Mouse (Mus musculus): ENCODE data around the gene Cplx3.

Cplx3 gene

DNA sequence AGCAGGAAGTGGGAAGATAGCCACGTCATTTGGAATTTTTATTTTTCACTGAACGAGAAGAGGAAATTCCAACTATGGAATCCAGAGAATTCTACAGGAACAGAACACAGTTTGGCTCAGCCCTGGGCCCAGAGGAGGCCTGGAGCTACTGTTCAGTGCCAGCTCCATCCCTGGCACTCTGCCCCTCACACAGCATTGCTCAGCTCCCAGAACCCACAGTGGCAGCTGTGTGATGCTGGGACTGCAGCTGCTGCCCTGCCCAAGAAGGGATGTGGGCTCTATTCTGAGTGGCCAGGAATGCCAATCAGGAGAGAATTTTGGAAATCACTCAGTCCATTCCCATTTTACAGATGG lies 4.8 kb downstream of the Cplx3 start:
- no peak for DNase-seq (ENCODE audit: low read depth, low spot score)

DNA sequence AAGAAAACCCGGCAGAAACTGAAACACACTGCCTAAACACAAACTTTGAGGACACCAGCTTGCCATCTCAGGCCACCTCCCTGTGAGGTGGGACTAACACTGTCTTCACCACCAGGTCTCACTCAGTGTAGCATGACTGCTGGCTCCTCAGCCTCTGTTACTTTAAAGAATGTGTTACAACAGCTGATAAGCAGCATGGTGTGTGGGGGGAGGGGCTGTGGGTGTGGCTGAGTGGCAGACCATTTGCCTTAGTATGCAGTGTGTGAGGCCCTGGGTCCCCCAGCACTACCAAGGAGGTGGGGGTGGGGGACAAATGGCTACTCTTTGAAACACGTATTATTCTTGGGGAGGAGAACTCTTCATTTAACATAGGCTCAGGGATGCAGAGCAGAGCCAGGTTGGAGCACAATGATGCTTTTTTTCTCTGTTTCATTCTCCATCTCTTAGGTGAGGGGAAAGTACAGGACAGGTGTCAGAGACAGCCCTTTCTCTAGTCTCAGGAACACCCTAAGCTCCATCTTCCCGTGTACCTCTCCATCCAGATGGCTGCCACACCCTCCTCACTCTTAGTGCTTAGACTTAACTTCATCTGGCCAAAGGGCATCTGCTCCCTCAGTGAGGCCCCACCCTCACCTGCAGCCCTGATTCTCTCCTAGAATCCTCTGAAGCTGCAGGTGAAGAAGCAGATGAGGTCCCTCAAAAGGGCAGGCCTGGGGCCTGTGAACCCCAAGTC lies 5.3 kb downstream of the Cplx3 start:
- DNase-seq (ENCODE audit: low read depth, low spot score): no peak

DNA sequence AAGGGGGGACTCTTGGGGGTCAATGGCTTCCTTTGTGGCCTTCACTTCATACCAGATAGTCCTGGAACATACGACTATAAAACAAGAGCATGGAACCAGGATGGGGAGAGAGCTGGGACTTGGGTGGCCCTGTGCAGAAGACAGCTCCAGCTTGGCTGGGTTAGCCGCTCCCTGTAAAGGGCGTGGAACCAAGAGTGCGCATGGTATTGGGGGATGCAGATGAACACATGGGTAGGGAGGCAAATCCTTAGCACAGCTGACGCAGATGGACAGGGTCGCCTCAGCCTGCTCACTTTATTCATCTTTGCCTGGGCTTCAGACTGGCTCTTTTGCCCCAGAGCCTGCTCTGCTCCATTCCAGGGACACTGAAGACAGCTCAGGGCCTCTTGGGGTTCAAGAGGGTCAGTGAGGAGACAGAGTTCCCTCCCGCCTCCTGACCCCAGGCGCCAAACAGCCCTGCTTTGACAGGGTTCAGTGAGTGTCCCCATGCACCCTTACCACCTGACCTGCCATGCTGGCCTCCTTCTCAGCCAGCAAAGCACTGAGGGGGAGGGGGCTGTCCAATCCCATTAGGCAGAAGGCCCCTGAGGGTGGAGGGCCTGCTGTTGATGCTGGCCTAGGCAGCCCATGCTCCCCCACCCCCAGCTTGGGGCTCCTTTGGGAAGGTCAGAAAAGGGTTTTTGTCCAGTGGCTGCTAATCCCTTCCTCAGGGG lies 7.1 kb downstream of the Cplx3 start:
- no peak for DNase-seq (ENCODE audit: low read depth, low spot score)

DNA sequence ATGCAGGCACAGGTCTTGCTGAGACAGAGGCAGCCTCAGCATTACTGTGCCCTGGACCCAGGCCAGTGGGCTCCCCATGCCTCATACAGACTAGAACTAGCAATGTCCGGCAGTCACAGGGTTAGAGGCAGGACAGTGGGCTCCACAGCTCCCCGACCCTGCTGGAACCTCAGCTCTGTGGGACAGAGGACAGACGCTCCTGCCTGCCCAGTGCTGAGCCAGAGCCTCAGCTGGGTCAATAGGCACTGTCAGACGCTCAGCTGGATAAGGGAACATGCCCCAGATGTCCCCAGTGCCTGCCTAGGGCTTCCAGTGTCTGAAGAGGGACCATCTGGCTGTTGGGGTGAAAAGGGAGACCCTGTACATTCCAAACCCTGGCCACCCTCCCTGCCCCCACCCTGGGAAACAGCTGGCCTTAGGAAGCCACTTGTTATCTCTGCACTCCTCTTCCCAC lies 8.1 kb downstream of the Cplx3 start:
- DNase-seq (ENCODE audit: low read depth, low spot score): no peak

DNA sequence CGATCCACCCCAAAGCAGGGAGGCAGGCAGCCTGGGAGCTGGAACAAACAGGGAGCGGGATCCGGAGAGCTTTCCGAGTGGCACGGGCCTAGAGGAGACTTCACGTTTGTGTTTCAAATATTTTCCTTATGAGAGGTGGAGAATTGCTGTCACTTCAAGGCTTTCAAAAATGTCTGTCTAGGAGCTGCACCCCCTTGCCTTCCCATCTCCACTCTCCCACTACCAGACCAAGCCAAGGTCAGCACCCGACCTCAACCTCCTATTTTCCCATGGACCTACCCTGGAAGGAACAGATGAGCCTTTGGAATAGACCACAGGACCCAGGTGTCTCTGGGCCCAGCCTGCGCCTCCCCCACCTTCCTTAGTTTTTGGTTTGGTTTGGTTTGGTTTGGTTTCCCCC lies 8.8 kb downstream of the Cplx3 start:
- no peak for DNase-seq (ENCODE audit: low read depth, low spot score)

DNA sequence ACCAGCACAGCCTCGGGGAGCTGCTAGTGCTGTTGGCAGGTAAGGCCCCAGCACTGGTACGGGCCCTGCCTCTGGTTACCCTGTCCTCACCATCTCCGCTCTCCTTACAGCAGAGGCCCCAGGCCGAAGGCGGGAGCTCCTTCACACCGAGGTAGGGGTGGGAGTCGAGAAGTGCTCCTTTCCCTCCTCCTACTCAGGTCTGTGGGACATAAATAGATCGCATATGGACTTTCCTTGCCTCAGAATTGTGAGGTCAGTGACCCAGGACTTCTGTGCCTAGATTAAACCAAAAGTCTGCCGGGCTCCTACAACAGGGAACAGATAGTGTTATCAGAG lies 11.9 kb downstream of the Cplx3 start:
- DNase-seq (ENCODE audit: low read depth, low spot score): no peak

DNA sequence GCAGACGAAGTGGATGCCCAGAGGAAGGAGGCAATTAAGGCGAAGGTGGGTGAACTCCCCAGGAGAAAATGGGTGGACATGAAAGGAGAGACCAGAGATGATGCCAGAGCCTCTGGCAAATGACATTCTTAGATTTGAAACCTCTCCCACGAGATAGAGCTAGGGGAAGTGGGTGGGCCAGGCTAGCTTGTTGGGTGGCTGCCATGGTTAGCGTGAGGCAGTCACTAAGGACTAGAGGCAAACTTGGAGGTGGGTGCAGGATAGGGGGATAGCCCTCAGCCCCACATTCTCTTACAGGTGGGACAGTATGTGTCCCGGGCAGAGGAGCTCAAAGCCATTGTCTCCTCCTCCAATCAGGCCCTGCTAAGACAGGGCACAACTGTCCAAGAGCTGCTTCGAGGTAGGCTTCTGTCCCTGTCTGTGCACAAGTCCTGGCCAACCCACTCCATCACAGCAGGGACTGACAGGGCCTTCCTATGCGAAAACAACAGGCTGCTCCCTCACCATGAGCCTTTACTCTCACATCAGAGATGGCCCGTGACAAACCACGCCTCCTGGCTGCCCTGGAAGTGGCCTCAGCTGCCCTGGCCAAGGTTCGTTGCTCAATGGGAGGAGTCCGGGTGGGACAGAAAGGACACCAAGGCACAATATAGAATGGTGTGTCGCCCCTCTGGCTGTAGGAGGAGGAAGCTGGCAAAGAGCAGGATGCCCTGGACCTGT lies 12.5 kb downstream of the Cplx3 start:
- no peak for DNase-seq (ENCODE audit: low read depth, low spot score)

DNA sequence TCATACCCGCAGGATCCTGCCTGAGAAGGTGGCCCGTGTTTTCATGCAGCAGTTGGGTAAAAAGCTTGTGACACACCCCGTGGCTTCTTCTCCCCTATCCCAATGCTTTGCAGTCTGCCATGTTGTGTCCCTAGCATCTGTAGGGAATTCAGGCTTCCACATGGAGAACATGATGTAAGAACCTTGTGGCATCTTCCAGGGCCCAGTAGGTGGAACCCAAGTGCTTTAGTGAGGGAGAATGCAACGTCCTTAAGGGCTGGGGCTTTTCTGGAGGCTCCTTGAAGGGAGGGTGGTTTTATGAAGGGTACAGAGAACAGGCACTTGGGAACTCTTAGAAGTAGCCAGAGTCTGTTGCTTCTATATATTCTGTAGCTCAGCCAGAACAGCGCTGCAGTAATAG lies 15.4 kb downstream of the Cplx3 start:
- no peak for DNase-seq (ENCODE audit: low read depth, low spot score)

DNA sequence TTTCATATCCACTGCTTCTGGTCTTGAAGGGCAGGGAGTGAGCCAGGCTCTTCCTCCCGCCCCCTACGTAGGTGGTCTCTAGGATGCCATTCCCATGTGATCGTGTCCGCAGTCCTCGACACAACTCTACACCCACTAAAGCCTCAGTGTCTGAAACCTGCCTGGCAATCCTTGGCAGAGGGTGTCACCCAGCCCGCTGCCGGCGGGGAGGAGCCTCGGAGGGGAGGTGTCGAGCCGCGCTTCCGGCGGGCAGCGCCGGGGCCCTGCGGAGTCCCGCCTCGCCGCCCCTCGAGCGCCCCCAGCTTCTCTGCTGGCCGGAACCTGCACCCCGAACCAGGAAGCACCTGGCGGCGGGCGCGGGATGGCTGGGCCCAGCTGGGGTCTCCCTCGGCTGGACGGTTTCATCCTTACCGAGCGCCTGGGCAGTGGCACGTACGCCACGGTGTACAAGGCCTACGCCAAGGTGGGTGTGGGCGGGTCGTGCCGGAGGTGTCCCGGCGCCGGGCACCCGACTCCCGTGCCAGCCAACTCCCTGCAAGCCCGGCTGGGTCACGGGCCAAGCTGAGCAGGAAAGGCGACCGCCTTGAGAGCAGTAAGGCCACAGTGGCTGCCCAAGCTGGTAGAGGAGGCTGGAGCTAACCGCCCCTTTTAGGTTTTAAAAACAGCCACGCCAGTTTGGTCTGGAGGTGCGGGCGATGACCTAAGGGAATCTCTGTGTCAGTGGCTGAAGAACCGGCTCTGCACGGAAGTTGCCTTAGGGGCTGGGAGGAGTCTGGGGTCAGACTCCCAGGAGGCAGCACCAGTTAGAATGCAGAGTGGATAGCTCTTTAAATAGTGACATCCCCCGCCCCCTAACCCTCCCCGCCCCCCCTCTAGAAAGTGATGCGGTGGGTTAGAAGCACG lies 16.6 kb downstream of the Cplx3 start, which contains the start of gene Ulk3:
Ulk3 (plus strand) TSS at position 229 of the 903 bp plus-strand sequence.
- DNase-seq (ENCODE audit: low read depth, low spot score): peak; percentile 42

DNA sequence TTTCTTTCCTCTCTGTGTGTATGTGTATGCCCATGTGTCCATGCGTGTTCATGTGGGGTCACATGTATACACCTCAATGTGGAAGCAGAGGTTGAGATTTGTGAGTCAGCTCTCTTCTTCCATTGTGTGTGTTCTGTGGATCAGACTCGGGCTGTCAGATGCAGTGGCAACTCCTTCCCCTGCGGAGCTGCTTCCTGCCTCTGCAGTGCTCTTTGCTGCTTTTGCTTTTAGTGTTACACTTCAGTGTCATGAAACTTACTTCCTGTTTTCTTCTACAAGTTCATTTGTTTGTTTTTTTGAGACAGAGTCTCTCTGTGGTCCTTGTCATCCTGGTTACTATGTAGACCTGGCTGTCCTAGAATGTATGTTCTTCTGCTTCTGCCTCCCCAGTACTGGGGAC lies 21.1 kb downstream of the Cplx3 start:
- DNase-seq (ENCODE audit: low read depth, low spot score): no peak

DNA sequence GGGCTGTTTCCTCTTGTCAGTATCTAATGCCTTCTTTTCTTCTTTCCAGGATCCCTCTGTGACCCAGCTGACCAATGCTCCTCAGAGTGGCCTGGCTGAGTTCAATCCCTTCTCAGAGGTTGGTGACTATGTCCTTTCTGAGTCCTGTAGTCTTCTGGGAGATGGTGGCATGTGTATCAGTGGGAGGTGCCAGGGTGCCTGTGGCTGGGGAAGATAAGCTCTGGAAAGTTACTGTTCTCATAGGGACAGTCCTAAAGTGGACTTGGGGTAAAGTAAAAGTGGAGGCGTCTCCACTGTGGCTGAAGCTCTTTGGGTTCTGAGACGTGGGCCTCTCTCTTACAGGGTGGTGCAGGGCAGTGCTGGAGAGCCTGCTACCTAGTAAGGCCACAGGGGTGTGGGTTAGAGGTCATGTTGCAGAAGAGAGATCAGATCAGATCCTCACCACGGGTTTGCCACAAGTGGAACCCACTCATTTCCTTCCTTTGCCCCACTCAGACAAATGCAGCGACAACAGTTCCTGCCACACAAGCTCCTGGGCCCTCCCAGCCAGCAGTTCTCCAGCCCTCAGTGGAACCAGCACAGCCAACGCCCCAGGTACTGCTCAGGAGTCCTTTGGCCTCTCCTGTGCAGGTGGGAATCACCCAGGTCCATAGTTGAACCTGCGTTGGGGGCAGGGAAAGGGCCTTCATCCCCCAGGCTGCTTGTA lies 28.8 kb downstream of the Cplx3 start:
- peak; percentile 30 for DNase-seq (ENCODE audit: low read depth, low spot score)

DNA sequence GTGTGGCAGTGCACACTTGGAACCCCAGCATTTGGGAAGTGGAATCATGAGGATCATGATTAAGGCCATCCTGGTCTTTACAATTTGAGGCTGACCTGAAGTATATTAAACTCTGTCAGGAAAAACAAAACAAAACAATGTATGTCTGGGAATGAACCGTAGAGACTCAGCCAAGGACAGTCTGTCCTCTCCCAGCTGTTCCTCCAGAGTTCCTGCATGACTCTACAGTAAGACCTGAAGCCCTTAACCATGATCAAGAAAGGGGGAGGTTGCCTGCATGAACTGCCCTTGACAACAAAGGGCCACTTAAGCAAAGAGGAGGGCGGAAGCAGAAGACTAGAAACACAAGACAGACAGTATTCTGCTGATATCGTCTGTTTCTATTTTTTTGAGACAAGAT lies 30.5 kb downstream of the Cplx3 start:
- no peak for DNase-seq (ENCODE audit: low read depth, low spot score)

DNA sequence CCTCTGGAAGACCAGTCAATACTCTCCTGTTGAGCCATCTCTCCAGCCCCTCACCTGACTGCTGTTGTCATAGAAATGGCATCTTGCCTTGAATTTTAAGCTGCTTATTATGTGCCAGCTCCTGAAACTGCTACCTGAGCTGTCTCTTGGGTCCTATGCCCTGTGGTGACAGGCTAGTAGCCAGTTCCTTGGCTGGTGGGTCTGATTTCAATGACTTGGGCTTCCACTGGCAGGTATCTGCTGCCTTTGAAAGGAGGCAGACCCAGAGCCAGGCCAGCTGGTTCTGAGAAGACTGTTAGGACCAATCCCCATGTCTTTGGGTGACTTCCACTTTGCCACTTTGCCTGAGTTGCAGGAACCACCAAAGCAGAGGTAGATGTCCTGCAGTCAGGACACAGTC lies 31.7 kb downstream of the Cplx3 start:
- no peak for DNase-seq (ENCODE audit: low read depth, low spot score)

DNA sequence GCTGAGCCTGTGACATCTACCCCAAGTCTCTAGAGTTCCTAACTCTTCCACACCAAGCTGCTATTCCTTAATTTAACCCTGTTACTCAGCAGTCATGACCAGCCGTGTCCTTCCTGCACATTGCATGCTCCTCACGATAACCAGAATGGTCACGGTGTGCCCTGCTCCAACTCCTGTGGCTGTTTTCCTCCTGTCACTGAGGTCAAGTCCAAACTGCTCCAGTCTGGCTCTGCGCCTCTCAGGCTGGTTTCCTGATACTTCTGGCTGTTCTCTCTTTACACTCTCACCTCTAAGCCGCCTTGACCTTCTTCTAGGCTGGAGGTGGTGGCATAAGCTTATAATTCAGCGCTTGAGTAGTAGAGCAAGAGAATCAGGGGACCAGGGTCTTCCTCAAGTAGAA lies 37.6 kb downstream of the Cplx3 start:
- DNase-seq (ENCODE audit: low read depth, low spot score): no peak

DNA sequence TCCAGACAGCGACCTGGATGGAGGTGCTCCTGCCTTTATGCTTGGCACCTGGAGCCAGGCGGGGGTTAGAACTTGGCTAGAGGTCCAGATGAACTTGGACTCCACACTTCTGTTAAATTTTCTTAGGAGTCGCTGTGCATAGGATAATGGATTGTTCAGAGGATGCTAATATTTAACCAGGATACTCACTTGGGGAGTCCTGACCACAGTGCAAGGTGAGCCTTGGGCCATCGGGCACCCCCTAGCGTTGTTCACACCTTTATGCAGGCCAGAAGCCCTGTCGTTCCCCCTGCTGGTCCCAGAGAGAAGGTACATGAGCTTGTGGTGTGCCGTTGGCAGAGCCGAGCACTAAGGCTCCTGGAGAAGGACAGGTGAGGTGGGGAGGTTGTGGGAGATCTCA lies 39.2 kb downstream of the Cplx3 start:
- DNase-seq (ENCODE audit: low read depth, low spot score): no peak

DNA sequence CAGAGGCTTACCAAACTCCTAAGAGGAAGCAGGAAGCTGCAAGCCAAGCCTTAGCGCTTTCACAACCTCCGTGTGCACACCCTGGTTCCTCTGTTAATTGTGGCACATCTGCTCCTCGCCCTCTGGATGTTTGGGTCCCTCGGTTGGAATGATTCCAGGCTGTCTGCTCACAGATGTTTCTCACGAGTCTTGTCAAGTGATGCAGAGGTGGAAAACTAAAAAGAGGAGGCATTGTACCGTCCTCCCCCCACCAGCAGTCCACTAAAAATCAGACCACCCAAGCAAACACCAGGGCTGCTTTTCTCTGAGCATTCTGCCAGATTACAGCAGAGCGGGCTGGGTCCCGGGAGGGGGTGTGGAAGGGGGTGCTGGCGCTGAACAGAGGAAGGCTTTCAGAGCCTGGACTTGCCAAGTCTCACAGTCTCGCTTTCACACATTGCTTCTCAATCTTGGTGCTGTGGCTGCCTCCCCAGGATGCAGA lies 40.3 kb downstream of the Cplx3 start:
- DNase-seq (ENCODE audit: low read depth, low spot score): no peak

DNA sequence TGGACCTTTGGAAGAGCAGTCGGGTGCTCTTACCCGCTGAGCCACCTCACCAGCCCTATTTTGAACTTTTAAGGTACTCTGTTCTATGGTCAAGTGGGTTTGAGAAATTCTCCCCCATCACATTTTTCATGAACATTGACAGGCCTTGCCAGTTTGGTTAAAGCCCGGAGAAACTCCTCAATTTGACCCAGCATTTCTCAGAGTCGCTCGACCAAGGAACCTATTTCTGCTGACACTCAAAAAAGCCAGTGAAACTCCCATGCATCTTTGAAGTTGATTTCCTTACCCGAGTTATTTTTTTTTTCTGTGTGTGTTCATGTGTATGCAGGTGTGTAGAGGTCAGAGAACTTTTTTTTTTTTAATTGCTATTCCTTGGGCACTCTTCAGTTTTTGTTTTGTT lies 41.5 kb downstream of the Cplx3 start:
- no peak for DNase-seq (ENCODE audit: low read depth, low spot score)

DNA sequence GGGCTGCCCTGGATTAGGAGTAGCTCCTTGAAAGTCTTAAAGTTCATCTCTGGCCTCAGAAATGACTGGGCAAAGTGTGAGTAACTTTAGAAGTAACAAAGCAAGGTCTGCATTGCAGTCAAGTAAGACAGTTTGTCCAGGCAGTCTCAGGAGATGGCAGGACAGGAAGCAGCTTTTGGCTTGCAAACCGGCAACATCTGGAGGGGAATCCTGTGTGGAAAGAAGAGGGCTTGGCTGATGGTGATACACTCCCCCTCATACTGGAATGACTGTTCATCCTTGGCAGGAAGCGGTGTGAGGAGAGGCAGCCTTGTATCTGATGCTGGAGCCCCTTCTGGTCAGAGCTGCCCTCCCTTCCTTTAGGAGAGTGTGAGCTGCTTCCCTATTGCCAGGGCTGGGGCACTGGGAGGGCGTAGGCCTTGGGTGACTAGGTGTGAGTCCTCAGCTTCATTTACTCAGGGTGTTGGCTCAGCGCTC lies 43.1 kb downstream of the Cplx3 start:
- DNase-seq (ENCODE audit: low read depth, low spot score): no peak

DNA sequence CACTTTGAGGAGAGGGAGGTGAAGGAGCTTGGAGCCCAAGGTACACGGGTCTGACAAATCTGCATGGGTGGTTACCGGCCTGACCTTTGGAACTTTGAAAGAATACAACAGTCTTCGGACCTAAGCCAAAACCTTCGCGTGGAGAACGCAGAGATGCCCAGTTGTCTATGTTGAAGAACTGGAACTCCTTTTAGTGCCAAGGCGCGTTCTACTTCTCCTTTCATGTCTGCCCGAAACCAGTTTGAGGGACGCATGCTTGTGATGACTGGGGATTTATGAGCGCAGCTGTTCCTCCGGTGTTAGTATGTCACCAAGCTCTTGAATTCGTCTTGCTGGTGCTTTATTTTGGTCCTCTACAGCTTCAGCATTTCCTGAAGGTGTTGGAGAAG lies 44.4 kb downstream of the Cplx3 start:
- DNase-seq (ENCODE audit: low read depth, low spot score): no peak

DNA sequence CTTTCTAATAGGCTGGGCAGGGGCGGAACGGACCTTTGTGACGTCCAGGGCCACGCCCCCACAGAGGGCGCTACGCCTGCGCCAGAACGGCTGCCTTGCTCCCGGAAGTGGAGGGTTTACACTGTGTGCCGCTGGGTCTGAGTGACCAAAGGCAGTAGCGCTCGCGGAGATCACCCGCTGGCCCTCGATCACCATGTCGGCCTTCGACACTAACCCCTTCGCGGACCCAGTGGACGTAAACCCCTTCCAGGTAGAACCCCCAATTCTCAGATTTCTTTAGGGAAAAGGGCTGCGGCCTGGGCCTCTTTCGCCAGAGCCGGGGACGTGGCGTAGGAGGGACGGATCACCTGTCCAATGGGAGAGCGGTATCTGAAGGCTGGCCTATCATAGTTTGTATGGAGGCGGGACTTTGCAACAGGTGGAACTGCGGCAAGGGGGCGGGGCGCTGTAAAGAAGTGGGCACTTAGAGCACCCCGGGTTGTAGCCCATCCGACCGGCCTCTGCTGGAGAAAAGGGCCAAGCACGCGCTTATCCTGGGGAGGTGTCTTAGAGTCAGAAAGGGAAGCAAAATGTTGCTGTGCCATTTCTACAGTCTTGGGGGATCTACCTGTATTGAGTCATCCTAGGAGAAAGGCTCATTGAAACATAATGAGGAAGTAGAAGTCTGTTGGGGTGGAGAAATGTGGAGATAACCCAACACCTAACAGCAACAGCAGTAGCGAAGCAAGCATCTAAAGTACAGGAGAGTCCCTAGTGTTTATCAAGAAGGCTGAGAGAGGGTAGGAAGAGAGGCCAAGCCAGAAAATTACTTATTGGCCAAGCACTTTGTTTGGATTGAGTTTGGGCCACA lies 45.0 kb downstream of the Cplx3 start, which contains the start of gene Scamp2:
Scamp2 (plus strand) TSS at position 83 of the 850 bp plus-strand sequence.
- DNase-seq (ENCODE audit: low read depth, low spot score): peak; percentile 87

Data from c-Kit-negative CD71-positive TER-119-positive erythroid progenitor cells, embryonic 14.5 days (primary cell).